Mouse (Mus musculus): ENCODE data around the gene Sf3b2.

Sf3b2 gene

DNA sequence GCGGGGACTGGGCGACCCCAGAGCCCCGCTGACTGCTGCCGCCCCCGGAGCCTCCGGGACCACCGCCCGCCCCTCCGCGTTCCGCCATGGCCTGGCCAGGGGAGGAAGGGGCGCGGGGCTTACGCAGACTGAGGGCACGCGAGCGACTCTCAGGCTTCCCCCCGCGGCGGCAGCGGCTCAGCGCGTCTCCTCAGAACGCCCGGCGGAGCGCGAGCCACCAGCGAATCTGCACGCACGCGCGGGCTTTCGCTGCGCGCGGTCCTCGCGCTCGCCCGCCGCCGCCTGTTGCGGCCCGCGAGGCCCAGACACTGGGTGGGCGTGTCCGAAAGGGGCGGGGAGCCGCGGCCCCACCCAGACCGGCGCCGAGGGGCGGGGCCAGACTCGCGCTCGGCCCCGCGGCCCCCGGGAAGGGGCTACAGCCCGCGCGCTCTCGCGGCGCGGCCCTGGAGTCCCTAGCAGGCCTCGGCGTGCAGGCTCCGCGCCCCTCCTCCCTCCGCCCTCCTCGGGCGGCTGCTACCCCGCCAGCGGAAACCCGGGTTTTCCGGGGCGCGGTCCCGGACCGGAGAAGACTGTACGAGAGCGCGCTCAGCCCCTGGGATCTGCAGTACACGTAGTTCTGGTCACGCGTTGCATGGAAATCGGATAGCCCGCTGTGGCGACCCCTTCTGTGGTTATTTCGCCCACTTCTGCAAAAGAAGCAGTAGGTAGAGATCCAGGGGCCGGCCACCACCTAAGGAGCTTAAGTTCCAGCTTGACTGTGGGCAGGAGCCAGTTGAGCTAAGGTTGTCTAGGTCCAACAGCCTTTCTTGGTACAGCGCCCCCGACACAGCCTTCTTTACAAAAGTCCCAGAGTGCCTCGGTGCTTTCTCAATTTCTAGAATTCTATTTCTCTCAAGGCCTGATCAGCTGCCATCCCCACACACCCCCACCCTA is 22.2 kb downstream of the Sf3b2 start, which contains the start of gene Pacs1:
Pacs1 (minus strand) TSS at position 319 of the 933 bp plus-strand sequence.
- peak; percentile 93 for DNase-seq (ENCODE audit: low spot score)

DNA sequence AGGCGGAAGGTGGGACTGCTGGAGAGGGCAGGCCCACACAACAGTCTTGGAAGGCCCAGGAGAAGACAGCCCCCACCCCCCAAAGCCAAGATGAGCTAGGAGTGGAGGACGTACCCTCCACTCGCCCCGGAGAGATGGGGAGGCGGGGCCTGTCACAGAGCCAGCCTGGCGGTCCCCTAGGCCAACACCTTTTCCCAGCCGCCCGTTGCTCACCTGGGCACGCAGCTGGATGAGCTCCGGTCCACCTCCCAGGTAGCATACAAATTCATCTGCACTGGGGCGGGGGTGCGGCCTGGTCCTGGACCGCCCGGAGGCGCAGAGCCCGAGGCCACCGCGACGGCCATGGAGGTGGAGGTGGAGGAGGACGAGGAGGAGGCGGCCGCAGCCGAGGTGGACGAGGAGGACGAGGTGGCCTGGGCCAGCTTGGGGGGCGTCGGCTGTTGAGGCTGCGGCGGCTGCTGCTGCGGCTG is 22.9 kb downstream of the Sf3b2 start:
- DNase-seq (ENCODE audit: low spot score), result peak; percentile 16

DNA sequence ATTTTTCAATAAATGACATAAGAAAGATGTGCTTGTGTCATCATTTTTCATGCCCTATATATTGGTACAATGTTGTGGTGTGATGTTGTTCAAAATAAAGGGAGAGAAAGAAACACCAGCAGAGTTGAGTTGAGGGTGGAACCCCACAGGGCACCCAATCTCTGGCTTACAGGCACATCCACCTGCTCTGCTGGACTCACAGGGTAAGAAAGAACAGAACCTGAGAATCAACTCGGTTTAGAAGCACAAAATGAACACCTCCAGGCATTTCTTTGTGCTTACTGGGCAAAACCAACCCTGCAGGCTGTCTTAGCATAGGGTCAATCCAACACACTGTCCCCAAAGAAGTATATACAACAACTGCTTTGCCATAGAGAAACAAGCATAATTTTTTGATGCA is 23.8 kb downstream of the Sf3b2 start:
- no peak for DNase-seq (ENCODE audit: low spot score)

DNA sequence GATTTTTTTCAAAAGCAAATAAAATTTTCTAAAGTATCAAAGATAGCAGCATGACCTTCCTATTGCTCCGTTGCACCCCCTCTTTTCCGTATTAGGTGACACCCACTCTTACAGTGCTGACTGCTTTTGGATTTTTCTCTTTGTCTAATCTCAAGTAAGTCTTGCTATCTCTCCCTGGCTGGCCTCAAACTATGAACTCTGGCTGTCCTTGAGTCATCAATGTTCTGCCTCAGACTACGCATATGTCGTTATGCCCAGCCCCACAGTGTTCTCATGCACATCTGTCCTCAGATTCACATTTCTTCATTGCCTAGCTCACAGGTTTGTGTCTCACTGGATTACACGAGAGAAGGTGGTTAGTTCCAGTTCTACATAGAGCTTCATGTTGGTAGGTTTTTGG is 25.9 kb downstream of the Sf3b2 start:
- no peak for DNase-seq (ENCODE audit: low spot score)

DNA sequence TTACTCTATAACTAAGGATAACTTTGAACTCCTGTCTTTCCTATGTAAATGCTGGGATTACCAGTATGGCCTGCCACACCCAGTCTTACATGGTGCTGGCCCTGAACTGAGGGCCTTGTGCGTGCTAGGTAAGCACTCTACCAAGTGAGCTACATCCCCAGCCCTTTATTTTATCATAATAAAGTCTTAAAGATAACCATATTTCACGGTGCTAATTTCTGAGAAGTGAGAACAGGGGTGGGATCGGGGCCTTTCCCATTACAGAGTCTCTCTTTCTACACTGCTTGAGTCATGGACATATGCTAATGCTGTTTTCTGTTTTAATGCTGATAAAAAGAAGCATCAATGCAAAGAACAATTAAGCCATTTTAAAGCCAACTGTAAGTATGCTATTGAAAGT is 26.4 kb downstream of the Sf3b2 start:
- no peak for DNase-seq (ENCODE audit: low spot score)

DNA sequence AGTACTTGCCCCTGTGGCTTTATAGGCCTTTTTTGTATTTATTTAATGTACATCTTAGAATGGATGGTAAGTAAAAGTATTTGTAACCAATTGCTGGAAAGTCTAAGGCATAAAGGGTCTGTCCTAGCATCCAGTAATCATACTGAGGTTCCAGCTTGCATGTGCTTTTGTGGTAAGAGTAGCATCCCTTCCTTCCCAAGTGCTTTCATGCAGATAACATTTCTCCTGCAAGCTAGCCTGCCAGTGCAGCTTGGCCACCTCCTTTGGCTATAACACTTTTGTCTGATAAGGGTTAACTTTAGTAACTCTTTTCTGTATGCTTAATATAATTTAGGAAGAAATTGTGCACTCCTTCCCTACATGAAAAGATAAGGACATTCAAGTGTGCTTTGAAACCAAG is 27.2 kb downstream of the Sf3b2 start:
- no peak for DNase-seq (ENCODE audit: low spot score)

DNA sequence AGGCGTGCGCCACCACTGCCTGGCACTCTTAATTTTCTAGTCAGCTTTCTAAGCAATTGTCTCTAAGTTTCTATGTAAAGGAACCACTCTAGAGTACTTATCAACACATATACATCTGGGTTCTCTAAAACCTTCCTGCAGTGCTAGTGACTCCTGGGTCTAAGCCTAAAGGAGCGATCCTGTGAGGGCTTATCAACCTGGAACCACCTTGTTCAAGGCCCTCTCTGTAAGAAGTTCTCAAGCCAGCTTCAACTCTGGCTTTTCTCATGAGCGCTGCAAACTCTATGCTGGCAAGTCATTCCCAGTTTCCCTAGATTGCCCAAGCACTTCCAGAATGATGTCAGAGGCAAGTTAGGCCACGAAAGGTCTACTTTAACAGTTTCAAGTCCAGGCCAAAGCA is 28.2 kb downstream of the Sf3b2 start:
- no peak for DNase-seq (ENCODE audit: low spot score)

DNA sequence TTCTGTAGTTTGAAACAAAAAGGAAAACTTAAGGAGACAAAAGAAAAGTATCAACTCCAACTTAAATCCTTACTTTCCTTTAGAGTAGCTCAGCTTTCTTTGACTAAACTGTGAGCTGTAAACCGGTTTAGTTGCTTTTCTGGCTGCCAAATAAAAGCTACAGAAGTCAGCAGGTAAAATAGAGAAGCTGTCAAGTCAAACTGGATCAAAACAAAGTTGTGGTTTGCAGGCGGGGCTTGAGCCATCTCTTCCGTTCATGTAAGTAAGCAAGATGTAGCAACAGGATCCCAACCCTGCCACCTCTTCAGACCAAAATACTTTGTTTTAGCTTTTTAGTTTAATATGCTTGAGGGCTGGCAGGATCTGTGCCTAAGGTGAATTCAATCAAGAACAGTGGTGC is 38.1 kb downstream of the Sf3b2 start:
- peak; percentile 61 for DNase-seq (ENCODE audit: low spot score)

- peak; percentile 14 for DNase-seq (ENCODE audit: low spot score)
Observed at GRCm38 (mm10) chr19:5236981-5237380, 58.3 kb downstream of the Sf3b2 start.

DNA sequence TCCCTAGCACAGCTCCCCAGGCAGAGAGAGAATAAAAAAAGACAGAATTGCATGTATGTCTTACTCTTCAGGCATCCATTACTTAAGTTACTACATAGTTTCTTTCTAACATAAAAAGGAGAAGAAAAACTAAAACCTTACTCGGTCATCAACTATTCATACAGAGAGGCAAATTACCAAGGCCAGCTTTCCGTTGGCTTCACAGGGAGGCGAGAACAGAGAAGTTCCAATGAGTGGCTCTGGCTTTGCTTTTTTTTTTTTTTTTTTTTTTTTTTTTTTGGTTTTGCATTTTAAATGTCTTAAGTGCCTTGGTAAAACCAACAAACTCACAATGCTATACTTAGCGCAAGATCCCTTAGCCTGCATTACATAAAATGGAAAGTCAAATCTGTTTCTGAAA is 62.6 kb downstream of the Sf3b2 start:
- DNase-seq (ENCODE audit: low spot score), result no peak

DNA sequence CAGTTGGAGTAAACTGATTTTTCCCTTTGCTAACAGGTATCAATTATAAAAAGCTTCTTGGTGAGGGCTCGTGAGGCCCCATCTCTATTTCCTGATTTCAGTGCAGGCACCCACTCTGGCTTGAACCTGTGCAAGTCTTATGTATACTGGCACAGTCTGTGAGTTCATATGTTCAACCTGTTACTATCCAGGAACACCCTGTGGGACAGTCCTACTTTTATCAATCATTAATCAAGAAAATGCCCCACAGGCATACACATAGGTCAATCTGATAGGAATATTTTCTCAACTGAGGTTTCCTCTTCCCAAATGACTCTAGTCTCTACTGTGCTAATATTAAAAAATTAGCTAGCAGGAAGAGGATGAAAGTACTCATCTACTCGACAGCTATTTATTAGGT is 65.1 kb downstream of the Sf3b2 start:
- no peak for DNase-seq (ENCODE audit: low spot score)

DNA sequence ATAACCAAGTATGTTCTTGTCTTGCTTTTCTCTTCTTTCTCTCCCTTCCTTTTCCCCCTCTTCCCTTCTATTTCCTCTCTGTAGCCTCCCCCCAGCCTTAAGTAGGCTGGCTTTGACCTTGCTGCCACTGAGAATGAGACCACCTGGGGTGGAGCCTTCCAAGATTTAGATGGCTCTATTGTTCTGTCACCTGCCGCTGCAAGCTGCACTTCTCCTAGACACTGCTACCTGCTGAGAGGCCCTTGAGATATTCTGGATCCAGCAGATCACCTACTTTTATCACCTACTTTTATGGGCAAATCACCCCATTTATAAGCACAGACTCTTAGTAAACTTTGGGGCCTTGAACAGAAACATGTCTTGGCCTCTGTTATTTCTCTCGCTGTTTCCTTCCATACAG is 70.6 kb downstream of the Sf3b2 start:
- DNase-seq (ENCODE audit: low spot score), result no peak

DNA sequence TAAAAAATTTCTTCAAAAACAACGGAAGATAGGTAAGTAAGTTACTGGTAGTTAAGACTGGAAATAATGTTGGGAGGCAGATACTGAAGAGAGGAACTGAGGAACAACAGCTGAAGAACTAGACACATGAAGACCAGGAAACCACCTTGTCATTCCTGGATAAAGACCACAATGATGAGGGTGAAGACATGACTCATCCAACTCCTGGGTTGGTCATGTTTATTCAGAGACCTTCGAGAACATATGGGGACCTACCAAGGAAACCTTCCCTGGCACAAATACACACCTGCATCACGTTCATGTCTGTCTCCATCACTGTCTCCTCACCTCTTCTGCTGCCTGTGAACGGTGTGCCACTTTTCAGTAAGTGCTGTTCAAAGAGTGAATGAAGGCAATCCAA is 71.2 kb downstream of the Sf3b2 start:
- DNase-seq (ENCODE audit: low spot score), result no peak

Data from lung, postnatal 25 days (tissue).